In genomic region chr2:91660981-91661380, GRCm38 (mm10) we compare ENCODE assay signal across 22 mouse cellular contexts. TPM values are rescaled to one million over a fixed set of nuclear protein-coding genes. Genes with fewer than 3 reads are reported as not detected.
A peak's percentile ranks its signal among the peaks of the same experiment; 100 is the strongest.
DNase-seq lines count a peak whose midpoint lies in the region; ATAC-seq and TF ChIP-seq lines count a peak whose summit lies in the region.
"Had no signal": no experiment of that assay in that cellular context is flagged by ENCODE, and none has a peak within 500 bp of the region (broad histone marks: within the 10 kb centered on the region; RNA-seq: fewer than 3 reads in every experiment).

No protein-coding gene starts in this region.

- TF ChIP-seq POLR2A in kidney, adult 2 months (IDR thresholded peaks at IDR 0.05; ENCODE audit: low read depth, low read length) = no peak

- H3K27ac ChIP-seq in kidney, adult 2 months (ENCODE audit: insufficient read depth, low read depth, low read length) = 0 out of 2 replicates have a peak overlapping the region, but pooled peaks have one; percentile 16
- H3K27ac ChIP-seq in kidney, embryonic 14.5 days (ENCODE audit: low read depth, low read length) = no peak overlapping the region
- H3K27ac ChIP-seq in intestine, postnatal 0 days (ENCODE audit: low read depth, low read length) = peak overlapping the region; percentile 54; the same call in 1 of the 2 replicates
- no peak overlapping the region for H3K27ac ChIP-seq in midbrain, postnatal 0 days (ENCODE audit: low read depth, low read length)
- H3K27ac ChIP-seq: embryonic facial prominence, embryonic 15.5 days; forebrain, embryonic 10.5 days; gastrocnemius, adult 2 months; heart, embryonic 13.5 days had no signal

- no peaks in the 10 kb centered on the region; the same call in 1 of the 2 replicates for H3K36me3 ChIP-seq in kidney, adult 2 months (ENCODE audit: control insufficient read depth, insufficient read depth, low read length)
- peaks cover 80% of the 10 kb centered on the region for H3K36me3 ChIP-seq in kidney, embryonic 14.5 days (ENCODE audit: control insufficient read depth, insufficient read depth, low read length)
- H3K36me3 ChIP-seq in intestine, postnatal 0 days (ENCODE audit: control insufficient read depth, insufficient read depth) = peaks cover 81% of the 10 kb centered on the region
- H3K36me3 ChIP-seq in midbrain, postnatal 0 days (ENCODE audit: insufficient read depth, low read length) = peaks cover 70% of the 10 kb centered on the region

- ATAC-seq in kidney, embryonic 14.5 days (ENCODE audit: low FRiP score, low TSS enrichment) = no peak
- ATAC-seq in granulocyte monocyte progenitor cell, adult 5-6 weeks (replicated peaks; ENCODE audit: poor library complexity, severe bottlenecking) = peak; percentile 29; the same call in 1 of the 2 replicates
- peak; percentile 43 for ATAC-seq in intestine, postnatal 0 days
- peak; percentile 29; the same call in 1 of the 2 replicates for ATAC-seq in megakaryocyte progenitor cell, adult 5-6 weeks (replicated peaks; ENCODE audit: poor library complexity)
- no peak for ATAC-seq in midbrain, postnatal 0 days (ENCODE audit: low FRiP score)
- ATAC-seq: forebrain, embryonic 14.5 days had no signal

- no peak overlapping the region for H3K9ac ChIP-seq in kidney, embryonic 14.5 days (ENCODE audit: low read depth, low read length)
- no peak overlapping the region for H3K9ac ChIP-seq in intestine, postnatal 0 days (ENCODE audit: low read depth, low read length)
- H3K9ac ChIP-seq in midbrain, postnatal 0 days (replicated peaks; ENCODE audit: low read length, poor library complexity, severe bottlenecking) = no peak overlapping the region
- H3K9ac ChIP-seq: embryonic facial prominence, embryonic 15.5 days; heart, embryonic 13.5 days had no signal

- WGBS in kidney, adult 2 months = 58% methylated on average over 6 of the region's 6 CpGs
- WGBS in kidney, embryonic 14.5 days = 93% methylated on average over 6 of the region's 6 CpGs
- 63% methylated on average over 6 of the region's 6 CpGs for WGBS in intestine, postnatal 0 days
- WGBS in midbrain, postnatal 0 days = 93% methylated on average over 6 of the region's 6 CpGs

- no peaks in the 10 kb centered on the region for H3K27me3 ChIP-seq in kidney, adult 2 months (replicated peaks; ENCODE audit: control insufficient read depth, insufficient read depth, low read length)
- no peaks in the 10 kb centered on the region for H3K27me3 ChIP-seq in kidney, embryonic 14.5 days (ENCODE audit: control insufficient read depth, insufficient read depth, low read length)
- H3K27me3 ChIP-seq in intestine, postnatal 0 days (replicated peaks; ENCODE audit: control insufficient read depth, insufficient read depth, low read length) = no peaks in the 10 kb centered on the region
- H3K27me3 ChIP-seq in midbrain, postnatal 0 days (ENCODE audit: insufficient read depth, low read length) = no peaks in the 10 kb centered on the region
- H3K27me3 ChIP-seq: embryonic facial prominence, embryonic 15.5 days; heart, embryonic 13.5 days had no signal

- H3K9me3 ChIP-seq in kidney, embryonic 14.5 days (ENCODE audit: control insufficient read depth, low read length) = no peaks in the 10 kb centered on the region
- no peaks in the 10 kb centered on the region for H3K9me3 ChIP-seq in intestine, postnatal 0 days (ENCODE audit: control insufficient read depth)
- no peaks in the 10 kb centered on the region for H3K9me3 ChIP-seq in midbrain, postnatal 0 days (ENCODE audit: low read length)
- H3K9me3 ChIP-seq: embryonic facial prominence, embryonic 15.5 days; forebrain, embryonic 10.5 days; heart, embryonic 13.5 days had no signal

- H3K4me1 ChIP-seq in kidney, adult 2 months (ENCODE audit: control insufficient read depth, insufficient read depth, low read length) = no peaks in the 10 kb centered on the region; the same call in 1 of the 2 replicates
- H3K4me1 ChIP-seq in kidney, embryonic 14.5 days (ENCODE audit: control insufficient read depth, insufficient read depth, low read length) = no peaks in the 10 kb centered on the region
- H3K4me1 ChIP-seq in intestine, postnatal 0 days (replicated peaks; ENCODE audit: control insufficient read depth, insufficient read depth, low read length) = no peaks in the 10 kb centered on the region
- H3K4me1 ChIP-seq in midbrain, postnatal 0 days (ENCODE audit: insufficient read depth, low read length) = no peaks in the 10 kb centered on the region
- H3K4me1 ChIP-seq: embryonic facial prominence, embryonic 15.5 days; forebrain, embryonic 10.5 days had no signal

- no peak overlapping the region for H3K4me3 ChIP-seq in kidney, adult 2 months (ENCODE audit: insufficient read depth, low read depth, low read length)
- H3K4me3 ChIP-seq in kidney, embryonic 14.5 days (ENCODE audit: low read length) = no peak overlapping the region
- H3K4me3 ChIP-seq in intestine, postnatal 0 days (ENCODE audit: low read depth, low read length) = no peak overlapping the region
- H3K4me3 ChIP-seq in midbrain, postnatal 0 days (ENCODE audit: low read depth, low read length) = no peak overlapping the region
- H3K4me3 ChIP-seq: embryonic facial prominence, embryonic 15.5 days; erythroblast, embryonic 14.5 days; forebrain, embryonic 10.5 days; gastrocnemius, adult 2 months; heart, embryonic 13.5 days had no signal

- TF ChIP-seq CTCF in kidney, adult 2 months (conservative IDR thresholded peaks at IDR 0.05; ENCODE audit: insufficient read depth, insufficient read length, low read depth, low read length) = 0 out of 2 replicates have a peak, but pooled peaks have one; percentile 2
- TF ChIP-seq CTCF in intestine, postnatal 0 days (IDR thresholded peaks at IDR 0.05; ENCODE audit: low read depth) = no peak
- TF ChIP-seq CTCF in midbrain, postnatal 0 days (IDR thresholded peaks at IDR 0.05) = no peak

- DNase-seq in kidney, adult 2 months = peak; percentile 90
- DNase-seq in cerebellum, adult 11 months = no peak
- DNase-seq in midbrain, postnatal 0 days (ENCODE audit: low spot score) = no peak
- DNase-seq: adrenal gland, adult 2 months; adrenal gland, postnatal 25 days; cerebellum, adult 2 months; cerebellum, postnatal 10 days; embryo, embryonic 11 days; gastrocnemius, adult 2 months; gastrocnemius, postnatal 25 days; heart, adult 11 months; heart, postnatal 36 days had no signal

- no peak overlapping the region for H3K4me2 ChIP-seq in kidney, embryonic 14.5 days (replicated peaks; ENCODE audit: low read depth, low read length)
- H3K4me2 ChIP-seq in intestine, postnatal 0 days (replicated peaks; ENCODE audit: low read depth) = no peak overlapping the region
- no peak overlapping the region for H3K4me2 ChIP-seq in midbrain, postnatal 0 days (ENCODE audit: low read depth, low read length, poor library complexity, severe bottlenecking)
- H3K4me2 ChIP-seq: embryonic facial prominence, embryonic 15.5 days; heart, embryonic 13.5 days had no signal

RNA-seq across cellular contexts. Expression of gene Arhgap1, which starts 11.3 kb away (rescaled TPM):
- polyA plus RNA-seq in kidney, adult 2 months (2012; rRNA removed) = 90.2 and 91.6 TPM in 2 replicates
- 86.9 and 119 TPM in 2 replicates for polyA plus RNA-seq in kidney, embryonic 14.5 days (2014; fragmentation: Nextera tagmentation; extraction: Ambion mirVana)
- 66.5 and 81.6 TPM in 2 replicates for total RNA-seq in granulocyte monocyte progenitor cell, adult 5-6 weeks (2014; fragmentation: Nextera tagmentation)
- total RNA-seq in granulocyte monocyte progenitor cell, adult 5-6 weeks (2017) = 33.2 and 40.2 TPM in 2 replicates
- polyA plus RNA-seq in intestine, postnatal 0 days (2015; fragmentation: Nextera tagmentation; extraction: Ambion mirVana) = 92.3 and 94.0 TPM in 2 replicates
- 66.3 and 67.1 TPM in 2 replicates for total RNA-seq in megakaryocyte progenitor cell, adult 5-6 weeks (2015)
- total RNA-seq in megakaryocyte progenitor cell, adult 5-6 weeks (2017) = 45.0 and 58.6 TPM in 2 replicates
- 95.8 and 101 TPM in 2 replicates for total RNA-seq in midbrain, postnatal 0 days (2014; rRNA removed)
- 96.6 and 99.3 TPM in 2 replicates for polyA plus RNA-seq in midbrain, postnatal 0 days (2015; fragmentation: Nextera tagmentation; extraction: Ambion mirVana)

RNA-seq across cellular contexts. Expression of gene Zfp408, which starts 11.4 kb away (rescaled TPM):
- 8.4 and 10.0 TPM in 2 replicates for polyA plus RNA-seq in kidney, adult 2 months (2012; rRNA removed)
- polyA plus RNA-seq in kidney, embryonic 14.5 days (2014; fragmentation: Nextera tagmentation; extraction: Ambion mirVana) = 7.4 and 12.5 TPM in 2 replicates
- total RNA-seq in granulocyte monocyte progenitor cell, adult 5-6 weeks (2014; fragmentation: Nextera tagmentation) = 7.0 and 10.3 TPM in 2 replicates
- total RNA-seq in granulocyte monocyte progenitor cell, adult 5-6 weeks (2017) = 5.8 and 8.7 TPM in 2 replicates
- polyA plus RNA-seq in intestine, postnatal 0 days (2015; fragmentation: Nextera tagmentation; extraction: Ambion mirVana) = 2.6 and 3.3 TPM in 2 replicates
- 4.9 and 5.2 TPM in 2 replicates for total RNA-seq in megakaryocyte progenitor cell, adult 5-6 weeks (2015)
- total RNA-seq in megakaryocyte progenitor cell, adult 5-6 weeks (2017) = 9.2 and 11.1 TPM in 2 replicates
- total RNA-seq in midbrain, postnatal 0 days (2014; rRNA removed) = 14.9 and 20.5 TPM in 2 replicates
- 9.7 and 10.7 TPM in 2 replicates for polyA plus RNA-seq in midbrain, postnatal 0 days (2015; fragmentation: Nextera tagmentation; extraction: Ambion mirVana)

RNA-seq across cellular contexts. Expression of gene F2, which starts 24.8 kb away (rescaled TPM):
- 0.06 and 0.18 TPM in 2 replicates for polyA plus RNA-seq in kidney, adult 2 months (2012; rRNA removed)
- 0.13 TPM in 1 of 2 replicates, not detected in the other for polyA plus RNA-seq in kidney, embryonic 14.5 days (2014; fragmentation: Nextera tagmentation; extraction: Ambion mirVana)
- not detected in 2 replicates for total RNA-seq in granulocyte monocyte progenitor cell, adult 5-6 weeks (2014; fragmentation: Nextera tagmentation)
- total RNA-seq in granulocyte monocyte progenitor cell, adult 5-6 weeks (2017) = not detected in 2 replicates
- polyA plus RNA-seq in intestine, postnatal 0 days (2015; fragmentation: Nextera tagmentation; extraction: Ambion mirVana) = 3.0 and 3.7 TPM in 2 replicates
- not detected in 2 replicates for total RNA-seq in megakaryocyte progenitor cell, adult 5-6 weeks (2015)
- not detected in 2 replicates for total RNA-seq in megakaryocyte progenitor cell, adult 5-6 weeks (2017)
- total RNA-seq in midbrain, postnatal 0 days (2014; rRNA removed) = not detected in 2 replicates
- polyA plus RNA-seq in midbrain, postnatal 0 days (2015; fragmentation: Nextera tagmentation; extraction: Ambion mirVana) = 0.10 and 0.16 TPM in 2 replicates
- total RNA-seq: heart, postnatal 36 days had no signal
- polyA plus RNA-seq: embryonic facial prominence, embryonic 11.5 days; forebrain, embryonic 10.5 days had no signal

RNA-seq across cellular contexts. Expression of gene Atg13, which starts 49.4 kb away (rescaled TPM):
- 32.5 and 34.2 TPM in 2 replicates for polyA plus RNA-seq in kidney, adult 2 months (2012; rRNA removed)
- polyA plus RNA-seq in kidney, embryonic 14.5 days (2014; fragmentation: Nextera tagmentation; extraction: Ambion mirVana) = 18.4 and 26.6 TPM in 2 replicates
- total RNA-seq in granulocyte monocyte progenitor cell, adult 5-6 weeks (2014; fragmentation: Nextera tagmentation) = 25.6 and 31.5 TPM in 2 replicates
- total RNA-seq in granulocyte monocyte progenitor cell, adult 5-6 weeks (2017) = 5.2 and 7.2 TPM in 2 replicates
- 15.8 and 19.4 TPM in 2 replicates for polyA plus RNA-seq in intestine, postnatal 0 days (2015; fragmentation: Nextera tagmentation; extraction: Ambion mirVana)
- total RNA-seq in megakaryocyte progenitor cell, adult 5-6 weeks (2015) = 24.0 and 25.0 TPM in 2 replicates
- total RNA-seq in megakaryocyte progenitor cell, adult 5-6 weeks (2017) = 5.7 and 10.1 TPM in 2 replicates
- 21.0 and 30.6 TPM in 2 replicates for total RNA-seq in midbrain, postnatal 0 days (2014; rRNA removed)
- polyA plus RNA-seq in midbrain, postnatal 0 days (2015; fragmentation: Nextera tagmentation; extraction: Ambion mirVana) = 30.4 and 31.5 TPM in 2 replicates

RNA-seq across cellular contexts. Expression of gene Harbi1, which starts 49.7 kb away (rescaled TPM):
- polyA plus RNA-seq in kidney, adult 2 months (2012; rRNA removed) = 4.6 and 6.1 TPM in 2 replicates
- 13.3 and 21.2 TPM in 2 replicates for polyA plus RNA-seq in kidney, embryonic 14.5 days (2014; fragmentation: Nextera tagmentation; extraction: Ambion mirVana)
- total RNA-seq in granulocyte monocyte progenitor cell, adult 5-6 weeks (2014; fragmentation: Nextera tagmentation) = 9.2 and 12.2 TPM in 2 replicates
- total RNA-seq in granulocyte monocyte progenitor cell, adult 5-6 weeks (2017) = 10.0 and 18.2 TPM in 2 replicates
- polyA plus RNA-seq in intestine, postnatal 0 days (2015; fragmentation: Nextera tagmentation; extraction: Ambion mirVana) = 7.3 and 7.7 TPM in 2 replicates
- 4.6 and 7.7 TPM in 2 replicates for total RNA-seq in megakaryocyte progenitor cell, adult 5-6 weeks (2015)
- total RNA-seq in megakaryocyte progenitor cell, adult 5-6 weeks (2017) = 20.6 and 24.2 TPM in 2 replicates
- 11.7 and 16.2 TPM in 2 replicates for total RNA-seq in midbrain, postnatal 0 days (2014; rRNA removed)
- polyA plus RNA-seq in midbrain, postnatal 0 days (2015; fragmentation: Nextera tagmentation; extraction: Ambion mirVana) = 12.3 TPM in 2 replicates

Comparison
In these comparisons a context has a peak if more than half of its experiments do, and no peak if none do; other contexts are left out.
1. H3K27ac ChIP-seq: peak in kidney, adult 2 months (single experiment) and intestine, postnatal 0 days (single experiment); none in kidney, embryonic 14.5 days (single experiment) and midbrain, postnatal 0 days (single experiment).
2. ATAC-seq: peak in granulocyte monocyte progenitor cell, adult 5-6 weeks (single experiment), intestine, postnatal 0 days (single experiment) and megakaryocyte progenitor cell, adult 5-6 weeks (single experiment); none in kidney, embryonic 14.5 days (single experiment) and midbrain, postnatal 0 days (single experiment).